Mouse (Mus musculus) megakaryocyte-erythroid progenitor cell, adult 5-6 weeks (primary cell): ENCODE data around the gene Ercc6l2. TPM values are rescaled to one million over a fixed set of nuclear protein-coding genes. Genes with fewer than 3 reads are reported as not detected.
A peak's percentile ranks its signal among the peaks of the same experiment; 100 is the strongest.

Experiments used
- ATAC-seq: replicated peaks from 2 replicates; pipeline ENCODE4 v1.8.0; 2016; ENCODE audit warnings: mild to moderate bottlenecking, inconsistent platforms; ENCODE audit not compliant: severe bottlenecking, poor library complexity, low FRiP score, low TSS enrichment
- total RNA-seq, 2 experiments: library from RNA; stranded (forward) in 1 of 2; stranded (reverse) in 1 of 2; fragments of 200-1000, 215-1000 nt in 1 of 2; fragments of >200 nt in 1 of 2; fragmentation: Nextera tagmentation in 1 of 2; gene quantifications; 2 replicates each; pipeline ENCODE4 v1.2.3; 2014 to 2017

The Ercc6l2 gene
- total RNA-seq (2014; fragmentation: Nextera tagmentation) (48.4 and 55.2 TPM in 2 replicates), total RNA-seq (2017) (40.5 and 63.7 TPM in 2 replicates)

GRCm38 (mm10) chr13:63814746-63815681 lies at the start of gene Ercc6l2:
Ercc6l2 (plus strand) TSS chr13:63815240.
- peak; percentile 96 for ATAC-seq

GRCm38 (mm10) chr13:63766065-63766464 lies 49.0 kb upstream of the Ercc6l2 start:
- ATAC-seq: no peak

- ATAC-seq: no peak
Measured at GRCm38 (mm10) chr13:63771009-63771408, 44.0 kb upstream of the Ercc6l2 start.

GRCm38 (mm10) chr13:63778925-63779324 lies 36.1 kb upstream of the Ercc6l2 start:
- no peak for ATAC-seq

GRCm38 (mm10) chr13:63779376-63780291 lies 35.4 kb upstream of the Ercc6l2 start:
- no peak for ATAC-seq

- no peak for ATAC-seq
Measured at GRCm38 (mm10) chr13:63792234-63792831, 22.7 kb upstream of the Ercc6l2 start.

- ATAC-seq: no peak
Measured at GRCm38 (mm10) chr13:63793345-63794308, 21.4 kb upstream of the Ercc6l2 start.

GRCm38 (mm10) chr13:63798677-63799076 lies 16.4 kb upstream of the Ercc6l2 start:
- no peak for ATAC-seq

- ATAC-seq: no peak
Measured at GRCm38 (mm10) chr13:63799940-63800339, 15.1 kb upstream of the Ercc6l2 start.

GRCm38 (mm10) chr13:63801289-63801688 lies 13.8 kb upstream of the Ercc6l2 start:
- no peak for ATAC-seq

- ATAC-seq: no peak
Measured at GRCm38 (mm10) chr13:63807233-63807632, 7.8 kb upstream of the Ercc6l2 start.

- no peak for ATAC-seq
Measured at GRCm38 (mm10) chr13:63807979-63808378, 7.1 kb upstream of the Ercc6l2 start.

- ATAC-seq: no peak
Measured at GRCm38 (mm10) chr13:63811477-63811876, 3.6 kb upstream of the Ercc6l2 start.

- ATAC-seq: no peak
Measured at GRCm38 (mm10) chr13:63815931-63816330, 891 bp downstream of the Ercc6l2 start.

GRCm38 (mm10) chr13:63845758-63846157 lies 30.7 kb downstream of the Ercc6l2 start:
- ATAC-seq: no peak

- peak; percentile 78 for ATAC-seq
Measured at GRCm38 (mm10) chr13:63850308-63851011, 35.4 kb downstream of the Ercc6l2 start.

GRCm38 (mm10) chr13:63872585-63873282 lies 57.7 kb downstream of the Ercc6l2 start:
- ATAC-seq: peak; percentile 82
